Mouse (Mus musculus) limb, embryonic 11.5 days (tissue): ENCODE results near the gene Egfl6. TPM values are rescaled to one million over a fixed set of nuclear protein-coding genes. Genes with fewer than 3 reads are reported as not detected.
A peak's percentile ranks its signal among the peaks of the same experiment; 100 is the strongest.

Experiments used
- ATAC-seq: fragments of 200-750 bp; cut with Nextera tagmentation; 2 replicates; pipeline ENCODE4 v1.8.0; 2017; ENCODE audit warnings: low read depth; ENCODE audit not compliant: insufficient number of reproducible peaks, low FRiP score, low TSS enrichment
- DNase-seq: peaks from one replicate; pipeline ENCODE4 v3.0.0-alpha.2; 2015; ENCODE audit warnings: low spot score
- H3K27ac ChIP-seq: fragments of 300-500 bp; sonication (generic); replicated peaks from 2 replicates; pipeline ENCODE4 v1.5.1; 2014; ENCODE audit warnings: low read depth, mild to moderate bottlenecking, low read length
- H3K27me3 ChIP-seq: fragments of 300-500 bp; sonication (generic); 2 replicates; pipeline ENCODE4 v1.6.1; 2014; ENCODE audit warnings: mild to moderate bottlenecking, low read length, mixed read lengths; ENCODE audit not compliant: control insufficient read depth, insufficient read depth
- H3K36me3 ChIP-seq: fragments of 300-500 bp; sonication (generic); 2 replicates; pipeline ENCODE4 v1.6.1; 2014; ENCODE audit warnings: mild to moderate bottlenecking, low read length, moderate library complexity, mixed read lengths; ENCODE audit not compliant: control insufficient read depth, insufficient read depth
- H3K4me1 ChIP-seq: fragments of 300-500 bp; sonication (generic); 2 replicates; pipeline ENCODE4 v1.6.1; 2014; ENCODE audit warnings: low read length, mixed read lengths; ENCODE audit not compliant: control insufficient read depth, insufficient read depth
- H3K4me2 ChIP-seq: fragments of 300-500 bp; sonication (generic); 2 replicates; pipeline ENCODE4 v1.6.1; 2014; ENCODE audit warnings: low read depth, mild to moderate bottlenecking, moderate library complexity; ENCODE audit not compliant: severe bottlenecking
- H3K4me3 ChIP-seq: fragments of 300-500 bp; sonication (generic); 2 replicates; pipeline ENCODE4 v1.5.1; 2014; ENCODE audit warnings: low read depth, low read length
- H3K9ac ChIP-seq: fragments of 300-500 bp; sonication (generic); 2 replicates; pipeline ENCODE4 v1.6.1; 2014; ENCODE audit warnings: mild to moderate bottlenecking, low read length
- H3K9me3 ChIP-seq: fragments of 300-500 bp; sonication (generic); 2 replicates; pipeline ENCODE4 v1.6.1; 2016; ENCODE audit warnings: low read length; ENCODE audit not compliant: control insufficient read depth
- WGBS: fragments of 180-500 bp; shearing (Covaris S2); extraction: QIAGEN DNeasy Blood & Tissue Kit; methylation state at CpG from one replicate; pipeline ENCODE4 v1.1.7; 2014; 5-methylcytosine and 5-hydroxymethylcytosine counted together
- polyA plus RNA-seq: library from polyadenylated mRNA; unstranded; fragments of >200 nt; fragmentation: Nextera tagmentation; extraction: Ambion mirVana; gene quantifications from 2 replicates; pipeline ENCODE4 v1.2.1, GENCODE M21; 2014

The Egfl6 gene
- polyA plus RNA-seq, 1 experiment from 2014 or later = 6.4 TPM

GRCm38 (mm10) chrX:166511107-166511506, 74.4 kb downstream of the Egfl6 start:
- H3K27me3 ChIP-seq = peaks cover 8% of the 10 kb centered on the region; the same call in 1 of the 2 replicates
- no peak overlapping the region for H3K27ac ChIP-seq
- no peak overlapping the region for H3K4me2 ChIP-seq

DNA sequence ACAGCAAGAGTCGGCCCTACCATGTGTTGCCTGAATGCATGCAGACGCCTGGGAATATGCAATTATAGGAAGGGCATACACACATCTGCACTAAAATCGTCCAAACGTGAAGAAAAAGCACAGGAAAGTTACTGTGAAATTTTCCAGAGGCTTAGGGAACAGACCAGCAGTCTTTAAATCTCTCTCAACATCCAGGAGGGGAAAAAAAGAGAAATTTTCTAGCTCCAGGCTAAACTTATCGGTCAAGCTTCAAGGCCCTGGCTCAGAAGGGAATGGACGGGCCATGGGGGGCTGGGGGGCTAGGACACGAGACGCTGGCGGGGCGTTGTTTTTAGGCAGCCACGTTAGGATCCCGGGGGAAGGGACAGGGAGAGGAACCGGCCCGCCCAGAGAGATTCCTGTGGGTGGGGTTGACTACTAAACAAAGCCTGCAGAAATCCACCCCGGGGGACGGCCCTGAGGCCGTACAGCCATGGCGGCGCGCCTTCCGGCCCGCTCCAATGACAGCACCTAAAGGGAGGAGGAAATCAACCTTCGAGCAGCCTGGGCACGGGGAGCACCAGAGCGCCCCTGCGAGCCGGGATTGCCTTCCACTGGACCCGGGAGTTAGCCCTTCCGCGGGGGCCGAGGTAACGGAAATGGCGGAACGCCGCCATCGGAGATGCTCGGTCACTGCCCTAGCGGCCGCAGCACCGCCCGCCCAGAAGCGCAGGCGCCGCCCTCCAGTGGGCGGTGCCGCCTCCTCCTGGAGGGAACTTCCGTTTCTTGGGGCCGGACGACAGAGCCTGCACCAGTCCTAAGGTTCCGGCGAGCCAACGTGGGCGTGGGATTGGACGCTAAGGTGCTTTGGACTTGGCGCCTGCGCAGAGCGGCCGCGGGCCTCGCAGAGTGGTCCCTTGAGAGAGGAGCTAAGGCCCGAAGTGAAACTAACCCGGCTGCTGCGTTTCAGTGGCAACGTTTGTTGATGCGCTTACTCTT, 75.5 kb downstream of the Egfl6 start:
- ATAC-seq = peak; percentile 94
- WGBS = 21% methylated on average over 65 of the region's 65 CpGs

More at GRCm38 (mm10) chrX:166511107-166511506, 74.4 kb downstream of the Egfl6 start:
- no peak for DNase-seq
- H3K9me3 ChIP-seq = no peaks in the 10 kb centered on the region
- H3K4me1 ChIP-seq = no peaks in the 10 kb centered on the region
- no peak overlapping the region for H3K4me3 ChIP-seq
- no peaks in the 10 kb centered on the region for H3K36me3 ChIP-seq
- no peak for ATAC-seq
- H3K9ac ChIP-seq = no peak overlapping the region

DNA sequence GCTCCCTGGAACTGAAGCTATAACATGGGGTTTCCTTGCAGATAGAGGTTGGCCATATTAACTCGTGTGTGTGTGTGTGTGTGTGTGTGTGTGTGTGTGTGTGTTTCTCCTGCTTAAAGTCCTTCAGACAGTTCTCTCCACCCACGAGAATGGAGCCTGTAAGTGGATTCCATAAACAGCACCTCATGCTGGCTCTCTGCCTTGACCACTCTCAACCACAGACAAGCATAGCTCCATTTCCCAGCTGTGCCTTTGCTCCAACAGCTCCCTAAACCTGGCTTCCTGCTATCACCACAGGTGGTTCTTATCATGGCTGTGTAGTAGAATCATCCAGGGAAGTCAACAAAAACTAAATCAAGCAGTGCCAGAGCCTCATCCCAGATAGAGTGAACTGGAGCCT, 81.1 kb downstream of the Egfl6 start:
- Histone ChIP-seq H3K36me3 (no peaks in the 10 kb centered on the region), H3K27me3 (no peaks in the 10 kb centered on the region; the same call in 1 of the 2 replicates), H3K4me3 (no peak overlapping the region), H3K4me2 (no peak overlapping the region), H3K9ac (no peak overlapping the region), H3K27ac (no peak overlapping the region), H3K9me3 (no peaks in the 10 kb centered on the region), H3K4me1 (no peaks in the 10 kb centered on the region)
- 73% methylated on average over 2 of the region's 2 CpGs for WGBS
- DNase-seq (no peak), ATAC-seq (no peak)

More for the DNA sequence above, 75.5 kb downstream of the Egfl6 start:
- H3K36me3 ChIP-seq = no peaks in the 10 kb centered on the region
- H3K9me3 ChIP-seq = no peaks in the 10 kb centered on the region
- H3K27me3 ChIP-seq = peaks cover 8% of the 10 kb centered on the region; the same call in 1 of the 2 replicates
- H3K4me3 ChIP-seq = peak overlapping the region; percentile 45
- peak overlapping the region; percentile 31 for H3K4me2 ChIP-seq
- peak overlapping the region; percentile 97 for H3K27ac ChIP-seq
- H3K4me1 ChIP-seq = no peaks in the 10 kb centered on the region
- peak; percentile 89 for DNase-seq
- peak overlapping the region; percentile 75 for H3K9ac ChIP-seq

GRCm38 (mm10) chrX:166499496-166500190, 85.9 kb downstream of the Egfl6 start:
- ATAC-seq (no peak), DNase-seq (no peak)
- 83% methylated on average over 1 of the region's 1 CpGs for WGBS
- H3K4me2 ChIP-seq = no peak overlapping the region
- H3K27me3 ChIP-seq = 0 out of 2 replicates have a peak, but pooled peaks cover 2% of the 10 kb centered on the region
- no peaks in the 10 kb centered on the region for H3K36me3 ChIP-seq
- H3K9ac ChIP-seq = no peak overlapping the region
- H3K4me3 ChIP-seq = no peak overlapping the region
- no peaks in the 10 kb centered on the region for H3K9me3 ChIP-seq
- no peak overlapping the region for H3K27ac ChIP-seq
- no peaks in the 10 kb centered on the region for H3K4me1 ChIP-seq

- Histone ChIP-seq H3K36me3 (no peaks in the 10 kb centered on the region), H3K9me3 (no peaks in the 10 kb centered on the region), H3K4me1 (no peaks in the 10 kb centered on the region), H3K4me3 (no peak overlapping the region), H3K27me3 (0 out of 2 replicates have a peak, but pooled peaks cover 2% of the 10 kb centered on the region), H3K9ac (no peak overlapping the region), H3K27ac (no peak overlapping the region), H3K4me2 (no peak overlapping the region)
- no peak for DNase-seq
- ATAC-seq = no peak
- 84% methylated on average over 4 of the region's 4 CpGs for WGBS
Observed at GRCm38 (mm10) chrX:166497771-166498170, 87.7 kb downstream of the Egfl6 start.

- no peak for ATAC-seq
- Histone ChIP-seq H3K4me3 (no peak overlapping the region), H3K4me1 (no peaks in the 10 kb centered on the region), H3K9ac (no peak overlapping the region), H3K4me2 (no peak overlapping the region), H3K27ac (no peak overlapping the region), H3K27me3 (0 out of 2 replicates have a peak, but pooled peaks cover 2% of the 10 kb centered on the region), H3K9me3 (no peaks in the 10 kb centered on the region), H3K36me3 (no peaks in the 10 kb centered on the region)
- DNase-seq = no peak
- WGBS = 91% methylated on average over 2 of the region's 2 CpGs
Observed at GRCm38 (mm10) chrX:166495052-166495451, 90.5 kb downstream of the Egfl6 start.

GRCm38 (mm10) chrX:166479365-166479983, 106.0 kb downstream of the Egfl6 start, which contains the start of gene Rab9:
Gene Rab9 (minus strand): TSS chrX:166479867.
- peak; percentile 93 for DNase-seq
- H3K27me3 ChIP-seq = 0 out of 2 replicates have a peak, but pooled peaks cover 2% of the 10 kb centered on the region
- H3K9me3 ChIP-seq = no peaks in the 10 kb centered on the region
- H3K4me2 ChIP-seq = peak within 1 kb of the TSS; percentile 30
- 17% methylated on average over 38 of the region's 41 CpGs for WGBS
- peak within 1 kb of the TSS; percentile 71 for H3K9ac ChIP-seq
- no peak within 1 kb of the TSS; the same call in 1 of the 2 replicates for H3K27ac ChIP-seq
- no peaks in the 10 kb centered on the region; the same call in 1 of the 2 replicates for H3K36me3 ChIP-seq
- ATAC-seq = peak; percentile 100
- H3K4me1 ChIP-seq = no peaks in the 10 kb centered on the region
- peak within 1 kb of the TSS; percentile 53 for H3K4me3 ChIP-seq
